Mouse (Mus musculus) limb, embryonic 13.5 days (tissue): ENCODE measurements around the gene Inka1. TPM values are rescaled to one million over a fixed set of nuclear protein-coding genes. Genes with fewer than 3 reads are reported as not detected.
A peak's percentile ranks its signal among the peaks of the same experiment; 100 is the strongest.

Experiments used
- ATAC-seq: fragments of 200-750 bp; cut with Nextera tagmentation; 2 replicates; pipeline ENCODE4 v1.8.0; 2017; ENCODE audit warnings: low read depth, moderate number of reproducible peaks, moderate TSS enrichment; ENCODE audit not compliant: low FRiP score
- H3K27ac ChIP-seq: fragments of 300-500 bp; sonication (generic); 2 replicates; pipeline ENCODE4 v1.5.1; 2015; ENCODE audit warnings: inconsistent platforms, mild to moderate bottlenecking, moderate library complexity
- H3K27me3 ChIP-seq: fragments of 300-500 bp; sonication (generic); 2 replicates; pipeline ENCODE4 v1.6.1; 2015; ENCODE audit warnings: mild to moderate bottlenecking, inconsistent platforms
- H3K36me3 ChIP-seq: fragments of 300-500 bp; sonication (generic); 2 replicates; pipeline ENCODE4 v1.6.1; 2015; ENCODE audit warnings: inconsistent platforms, mild to moderate bottlenecking, moderate library complexity
- H3K4me1 ChIP-seq: fragments of 300-500 bp; sonication (generic); 2 replicates; pipeline ENCODE4 v1.6.1; 2015; ENCODE audit warnings: inconsistent platforms
- H3K4me2 ChIP-seq: fragments of 300-500 bp; sonication (generic); replicated peaks from 2 replicates; pipeline ENCODE4 v1.6.1; 2015; ENCODE audit warnings: inconsistent platforms, mild to moderate bottlenecking, moderate library complexity
- H3K4me3 ChIP-seq: fragments of 300-500 bp; sonication (generic); 2 replicates; pipeline ENCODE4 v1.5.1; 2015; ENCODE audit warnings: moderate library complexity, mild to moderate bottlenecking, inconsistent platforms
- H3K9ac ChIP-seq: fragments of 300-500 bp; sonication (generic); 2 replicates; pipeline ENCODE4 v1.6.1; 2015; ENCODE audit warnings: mild to moderate bottlenecking, inconsistent platforms
- H3K9me3 ChIP-seq: fragments of 300-500 bp; sonication (generic); 2 replicates; pipeline ENCODE4 v1.6.1; 2016; ENCODE audit warnings: inconsistent platforms
- WGBS: fragments of 180-500 bp; shearing (Covaris S2); methylation state at CpG from one replicate; pipeline ENCODE4 v1.1.7; 2015; 5-methylcytosine and 5-hydroxymethylcytosine counted together
- polyA plus RNA-seq: library from polyadenylated mRNA; unstranded; fragments of >200 nt; fragmentation: Nextera tagmentation; extraction: Ambion mirVana; gene quantifications from 2 replicates; pipeline ENCODE4 v1.2.1, GENCODE M21; 2015

Inka1 gene
- polyA plus RNA-seq, 1 experiment from 2014 or later, result 121 TPM

- WGBS, result 84% methylated on average over 13 of the region's 13 CpGs
- H3K9ac ChIP-seq, result no peak overlapping the region
- peaks cover 15% of the 10 kb centered on the region for H3K4me1 ChIP-seq
- H3K4me2 ChIP-seq, result no peak overlapping the region; the same call in 1 of the 2 replicates
- no peak for ATAC-seq
- H3K27me3 ChIP-seq, result no peaks in the 10 kb centered on the region
- H3K36me3 ChIP-seq, result peaks cover 8% of the 10 kb centered on the region; the same call in 1 of the 2 replicates
- no peak overlapping the region for H3K27ac ChIP-seq
- no peaks in the 10 kb centered on the region for H3K9me3 ChIP-seq
- no peak overlapping the region for H3K4me3 ChIP-seq
Observed at GRCm38 (mm10) chr9:107949184-107949921, 36.3 kb downstream of the Inka1 start.

- no peak overlapping the region for H3K4me2 ChIP-seq
- no peak for ATAC-seq
- H3K4me1 ChIP-seq, result peaks cover 15% of the 10 kb centered on the region
- H3K36me3 ChIP-seq, result peaks cover 8% of the 10 kb centered on the region; the same call in 1 of the 2 replicates
- 0 out of 2 replicates have a peak overlapping the region, but pooled peaks have one; percentile 40 for H3K9ac ChIP-seq
- H3K9me3 ChIP-seq, result no peaks in the 10 kb centered on the region
- no peaks in the 10 kb centered on the region for H3K27me3 ChIP-seq
- WGBS, result 89% methylated on average over 31 of the region's 31 CpGs
- H3K4me3 ChIP-seq, result no peak overlapping the region
- no peak overlapping the region for H3K27ac ChIP-seq
Observed at GRCm38 (mm10) chr9:107947241-107948194, 38.2 kb downstream of the Inka1 start.

- Histone ChIP-seq H3K36me3 (no peaks in the 10 kb centered on the region), H3K9ac (peak overlapping the region; percentile 73; the same call in 1 of the 2 replicates), H3K4me2 (peak overlapping the region; percentile 96), H3K27ac (no peak overlapping the region), H3K4me3 (peak overlapping the region; percentile 61), H3K27me3 (peaks cover 22% of the 10 kb centered on the region; the same call in 1 of the 2 replicates), H3K4me1 (peaks cover 21% of the 10 kb centered on the region), H3K9me3 (no peaks in the 10 kb centered on the region)
- WGBS, result 4% methylated on average over 3 of the region's 3 CpGs
- no peak for ATAC-seq
Observed at GRCm38 (mm10) chr9:107936831-107937230, 48.8 kb downstream of the Inka1 start.

DNA sequence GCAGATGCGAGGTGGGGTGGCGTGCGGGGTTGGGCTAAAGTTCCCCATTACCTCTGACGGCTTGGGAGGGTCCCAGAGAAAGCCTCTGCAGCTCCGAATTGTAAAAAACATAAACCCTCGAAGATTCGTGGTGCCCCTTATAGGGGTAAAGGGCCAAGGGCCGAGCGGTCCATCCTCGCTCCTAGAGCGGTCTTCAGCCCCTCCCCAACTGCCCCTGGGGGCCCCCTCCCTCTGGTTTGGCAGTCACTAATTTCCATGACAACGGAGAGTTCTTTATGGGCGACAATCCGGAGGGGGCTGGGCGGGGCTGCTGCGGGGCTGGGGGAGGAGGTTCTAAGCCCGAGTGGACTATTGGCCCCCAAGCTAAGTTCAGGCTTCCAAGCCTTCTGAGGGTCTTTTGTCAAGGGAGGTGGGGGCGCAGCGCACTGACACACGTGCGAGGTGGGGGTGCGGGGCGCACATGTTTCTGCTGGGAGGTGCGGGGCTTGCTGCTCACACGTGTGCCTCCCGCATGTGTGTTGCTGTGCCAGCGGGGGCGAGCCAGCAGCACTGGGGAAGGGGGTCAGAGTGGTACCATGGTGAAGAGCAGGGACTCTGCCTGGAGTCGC, 49.4 kb downstream of the Inka1 start:
- WGBS, result 1% methylated on average over 29 of the region's 29 CpGs
- peak overlapping the region; percentile 73 for H3K9ac ChIP-seq
- no peaks in the 10 kb centered on the region for H3K36me3 ChIP-seq
- H3K4me2 ChIP-seq, result peak overlapping the region; percentile 96
- H3K27me3 ChIP-seq, result peaks cover 22% of the 10 kb centered on the region; the same call in 1 of the 2 replicates
- H3K4me3 ChIP-seq, result peak overlapping the region; percentile 61
- no peak overlapping the region for H3K27ac ChIP-seq
- no peaks in the 10 kb centered on the region for H3K9me3 ChIP-seq
- peak; percentile 46 for ATAC-seq
- peaks cover 21% of the 10 kb centered on the region for H3K4me1 ChIP-seq

GRCm38 (mm10) chr9:107935790-107936214, 49.9 kb downstream of the Inka1 start:
- peaks cover 21% of the 10 kb centered on the region for H3K4me1 ChIP-seq
- under 1% methylated on average over 41 of the region's 41 CpGs for WGBS
- no peaks in the 10 kb centered on the region for H3K36me3 ChIP-seq
- peaks cover 22% of the 10 kb centered on the region; the same call in 1 of the 2 replicates for H3K27me3 ChIP-seq
- H3K4me2 ChIP-seq, result peak overlapping the region; percentile 96
- ATAC-seq, result peak; percentile 27; the same call in 1 of the 2 replicates
- H3K27ac ChIP-seq, result no peak overlapping the region
- no peaks in the 10 kb centered on the region for H3K9me3 ChIP-seq
- peak overlapping the region; percentile 61 for H3K4me3 ChIP-seq
- peak overlapping the region; percentile 73 for H3K9ac ChIP-seq

DNA sequence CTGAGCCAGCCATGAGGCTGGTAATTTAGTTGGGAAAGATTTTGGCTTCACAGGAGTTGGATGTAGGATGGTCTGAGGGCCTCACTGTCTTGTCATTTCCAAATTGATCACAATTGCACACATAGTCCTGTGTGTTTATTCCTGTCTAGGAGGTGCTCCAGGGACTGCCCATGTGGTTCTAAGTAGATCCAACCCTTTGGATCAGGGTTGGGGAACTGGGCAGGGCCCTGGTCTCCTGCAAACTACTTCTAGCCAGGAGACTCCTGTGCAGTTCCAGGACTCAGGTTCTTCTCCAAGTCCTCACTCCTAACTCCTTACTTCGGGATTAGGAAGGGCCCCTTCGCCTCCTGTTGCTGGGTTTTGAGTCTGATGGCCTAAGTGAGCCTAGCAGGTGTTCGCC, 50.3 kb downstream of the Inka1 start, which contains the start of gene Camkv:
Gene Camkv, plus strand, starts transcription at position 301 of the 400 bp plus-strand sequence.
- peak within 1 kb of the TSS; percentile 96 for H3K4me2 ChIP-seq
- peak within 1 kb of the TSS; percentile 73 for H3K9ac ChIP-seq
- peaks cover 21% of the 10 kb centered on the region for H3K4me1 ChIP-seq
- H3K36me3 ChIP-seq, result no peaks in the 10 kb centered on the region
- no peaks in the 10 kb centered on the region for H3K9me3 ChIP-seq
- 13% methylated on average over 3 of the region's 3 CpGs for WGBS
- H3K27ac ChIP-seq, result no peak within 1 kb of the TSS
- ATAC-seq, result 0 out of 2 replicates have a peak, but pooled peaks have one; percentile 2
- peaks cover 22% of the 10 kb centered on the region; the same call in 1 of the 2 replicates for H3K27me3 ChIP-seq
- H3K4me3 ChIP-seq, result peak within 1 kb of the TSS; percentile 61

Other genes with a start within 250 kb of the Inka1 start
- gene Rbm5, start 214.9 kb downstream of the Inka1 start, polyA plus RNA-seq, result 257 and 270 TPM in 2 replicates
- gene Rbm6, start 112.6 kb downstream of the Inka1 start, polyA plus RNA-seq, result 94.7 and 97.7 TPM in 2 replicates
- gene Mon1a, start 97.7 kb downstream of the Inka1 start, polyA plus RNA-seq, result 11.0 and 13.4 TPM in 2 replicates
- 3.2 and 3.3 TPM in 2 replicates for gene Mst1r, start 79.0 kb downstream of the Inka1 start, polyA plus RNA-seq
- not detected in 2 replicates for gene Actl11, start 57.4 kb downstream of the Inka1 start, polyA plus RNA-seq
- gene Camkv, start 50.2 kb downstream of the Inka1 start, polyA plus RNA-seq, result 9.8 and 10.0 TPM in 2 replicates
- 26.1 TPM in 2 replicates for gene Traip, start 35.7 kb downstream of the Inka1 start, polyA plus RNA-seq
- gene Uba7, start 10.4 kb downstream of the Inka1 start, polyA plus RNA-seq, result 34.6 and 35.4 TPM in 2 replicates
- 11.3 and 13.2 TPM in 2 replicates for gene Gm20661, start 2.8 kb downstream of the Inka1 start, polyA plus RNA-seq
- 18.2 and 18.6 TPM in 2 replicates for gene Cdhr4, start 6.6 kb upstream of the Inka1 start, polyA plus RNA-seq
- gene Gm20662, start 10.5 kb upstream of the Inka1 start, polyA plus RNA-seq, result 0.68 and 1.2 TPM in 2 replicates
- 70.1 and 72.8 TPM in 2 replicates for gene Ip6k1, start 16.6 kb upstream of the Inka1 start, polyA plus RNA-seq
- gene Gmppb, start 63.4 kb upstream of the Inka1 start, polyA plus RNA-seq, result 34.1 and 36.2 TPM in 2 replicates
- gene Amigo3, start 67.3 kb upstream of the Inka1 start, polyA plus RNA-seq, result 3.1 and 4.4 TPM in 2 replicates
- gene Mst1, start 94.6 kb upstream of the Inka1 start, polyA plus RNA-seq, result 0.20 and 0.51 TPM in 2 replicates
- gene Rnf123, start 97.5 kb upstream of the Inka1 start, polyA plus RNA-seq, result 31.2 and 35.2 TPM in 2 replicates
- gene Apeh, start 108.7 kb upstream of the Inka1 start, polyA plus RNA-seq, result 42.5 and 47.3 TPM in 2 replicates
- gene Bsn, start 204.5 kb upstream of the Inka1 start, polyA plus RNA-seq, result 0.88 and 0.89 TPM in 2 replicates